Mouse (Mus musculus): ENCODE measurements around the gene Cacnb4. TPM values are rescaled to one million over a fixed set of nuclear protein-coding genes. Genes with fewer than 3 reads are reported as not detected.

Gene Cacnb4
- polyA plus RNA-seq, 1 experiment from 2014 or later: 0.30 TPM

DNA sequence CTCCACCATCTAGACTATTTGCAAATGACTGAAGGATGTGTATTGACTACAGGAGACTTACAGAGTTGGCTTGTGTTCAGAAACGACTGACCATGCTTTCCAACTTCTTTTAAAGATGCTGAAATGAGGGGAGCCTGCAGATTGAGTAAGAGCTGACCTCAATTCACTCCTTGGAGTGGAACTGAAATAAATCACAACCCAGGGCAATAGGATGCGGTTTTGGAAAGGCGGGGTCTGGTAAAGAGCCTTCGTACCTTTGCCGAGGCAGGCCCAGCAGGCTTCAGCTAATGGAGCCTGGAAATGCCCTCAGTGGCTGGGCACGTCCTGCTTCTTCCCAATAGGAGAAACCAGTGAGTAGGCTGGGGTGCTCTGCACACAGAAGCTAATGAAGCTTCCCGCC, 147.4 kb downstream of the Cacnb4 start:
- Histone ChIP-seq H3K4me3 (ENCODE audit: low read depth, low read length) (no peak overlapping the region), H3K27ac (ENCODE audit: low read depth, low read length) (no peak overlapping the region), H3K27me3 (ENCODE audit: control insufficient read depth, insufficient read depth, low read length) (no peaks in the 10 kb centered on the region), H3K9ac (ENCODE audit: low read depth, low read length) (no peak overlapping the region), H3K36me3 (ENCODE audit: control insufficient read depth, insufficient read depth, low read length) (no peaks in the 10 kb centered on the region), H3K9me3 (replicated peaks; ENCODE audit: control insufficient read depth, low read length) (no peaks in the 10 kb centered on the region), H3K4me2 (no peak overlapping the region), H3K4me1 (ENCODE audit: control insufficient read depth, insufficient read depth, low read length) (no peaks in the 10 kb centered on the region)
- no peak for ATAC-seq (replicated peaks; ENCODE audit: insufficient number of reproducible peaks, low FRiP score, low TSS enrichment)
- 83% methylated on average over 7 of the region's 7 CpGs for WGBS (ENCODE audit: insufficient replicate concordance)

DNA sequence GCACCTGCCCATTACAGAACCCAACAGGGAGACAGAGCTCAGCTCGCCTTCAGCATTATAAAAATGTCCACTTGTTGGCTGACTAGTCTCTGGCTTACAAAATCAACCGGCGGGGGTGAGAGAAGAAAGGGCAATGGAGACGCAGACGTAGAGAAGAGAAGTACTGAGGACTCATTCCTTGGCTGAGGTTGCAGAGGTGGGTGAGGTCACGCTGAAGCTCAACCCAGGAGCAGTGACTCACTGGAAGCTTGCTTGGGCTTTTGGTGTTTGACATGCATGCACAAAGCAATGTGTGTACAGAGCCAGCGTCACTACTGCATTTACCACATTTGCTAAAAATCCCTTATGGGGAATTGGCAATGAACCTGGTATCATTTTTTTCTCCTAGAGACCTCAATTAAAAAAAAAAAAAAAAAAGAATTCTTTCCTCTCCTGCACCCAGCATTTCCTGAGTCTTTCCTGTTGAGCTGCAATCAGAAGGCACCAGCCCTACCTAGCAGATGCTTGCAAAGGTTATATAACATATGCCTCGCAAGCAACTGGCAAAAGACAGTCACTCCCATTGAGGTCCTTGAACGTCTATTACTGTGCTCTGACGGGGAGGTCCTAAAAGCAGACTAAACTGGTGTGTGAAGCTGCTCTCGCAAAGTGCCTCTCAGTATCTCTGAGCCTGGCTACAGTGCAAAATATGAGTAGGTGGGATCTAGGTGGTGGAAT, 150.6 kb downstream of the Cacnb4 start:
- no peaks in the 10 kb centered on the region for H3K9me3 ChIP-seq (replicated peaks; ENCODE audit: control insufficient read depth, low read length)
- H3K9ac ChIP-seq (ENCODE audit: low read depth, low read length): no peak overlapping the region
- H3K27me3 ChIP-seq (ENCODE audit: control insufficient read depth, insufficient read depth, low read length): no peaks in the 10 kb centered on the region
- no peak overlapping the region for H3K4me3 ChIP-seq (ENCODE audit: low read depth, low read length)
- H3K27ac ChIP-seq (ENCODE audit: low read depth, low read length): no peak overlapping the region
- H3K36me3 ChIP-seq (ENCODE audit: control insufficient read depth, insufficient read depth, low read length): no peaks in the 10 kb centered on the region
- no peak overlapping the region for H3K4me2 ChIP-seq
- ATAC-seq (replicated peaks; ENCODE audit: insufficient number of reproducible peaks, low FRiP score, low TSS enrichment): no peak
- WGBS (ENCODE audit: insufficient replicate concordance): 70% methylated on average over 11 of the region's 11 CpGs
- H3K4me1 ChIP-seq (ENCODE audit: control insufficient read depth, insufficient read depth, low read length): no peaks in the 10 kb centered on the region

DNA sequence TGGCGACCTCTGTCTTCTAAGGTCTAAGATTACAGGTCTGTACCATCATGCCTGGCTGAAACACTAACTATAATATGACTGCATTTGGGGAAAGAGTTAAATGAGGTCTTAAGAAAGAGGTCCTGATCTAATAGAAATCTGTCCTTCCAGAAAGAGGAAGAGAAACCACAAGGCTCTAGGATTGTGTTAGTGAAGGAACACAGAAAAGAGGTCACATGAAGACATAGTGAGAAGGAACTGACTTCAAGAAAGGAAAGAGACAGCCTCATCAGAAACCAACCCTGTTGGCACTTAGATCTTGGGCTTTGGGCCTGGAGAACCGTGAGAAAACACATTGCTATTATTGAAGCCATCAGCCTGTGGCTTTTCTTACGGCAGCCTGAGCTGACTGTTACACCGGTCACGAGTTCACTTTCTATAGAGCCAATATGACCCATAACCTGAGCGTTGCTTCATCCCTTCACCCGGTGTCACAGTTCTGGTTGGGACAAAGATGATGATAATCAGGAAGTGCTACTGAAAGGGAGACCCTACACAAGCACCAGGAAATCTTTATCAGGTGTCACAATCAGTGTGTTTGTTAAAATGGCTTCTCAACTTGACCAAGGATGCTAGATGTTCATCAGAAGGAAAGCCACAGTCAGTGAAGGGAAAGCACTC, 153.4 kb downstream of the Cacnb4 start:
- H3K4me1 ChIP-seq (ENCODE audit: control insufficient read depth, insufficient read depth, low read length): no peaks in the 10 kb centered on the region
- no peak overlapping the region for H3K9ac ChIP-seq (ENCODE audit: low read depth, low read length)
- H3K27me3 ChIP-seq (ENCODE audit: control insufficient read depth, insufficient read depth, low read length): no peaks in the 10 kb centered on the region
- H3K36me3 ChIP-seq (ENCODE audit: control insufficient read depth, insufficient read depth, low read length): no peaks in the 10 kb centered on the region
- ATAC-seq (replicated peaks; ENCODE audit: insufficient number of reproducible peaks, low FRiP score, low TSS enrichment): no peak
- no peaks in the 10 kb centered on the region for H3K9me3 ChIP-seq (replicated peaks; ENCODE audit: control insufficient read depth, low read length)
- WGBS (ENCODE audit: insufficient replicate concordance): 87% methylated on average over 7 of the region's 7 CpGs
- no peak overlapping the region for H3K4me2 ChIP-seq
- no peak overlapping the region for H3K4me3 ChIP-seq (ENCODE audit: low read depth, low read length)
- no peak overlapping the region for H3K27ac ChIP-seq (ENCODE audit: low read depth, low read length)

DNA sequence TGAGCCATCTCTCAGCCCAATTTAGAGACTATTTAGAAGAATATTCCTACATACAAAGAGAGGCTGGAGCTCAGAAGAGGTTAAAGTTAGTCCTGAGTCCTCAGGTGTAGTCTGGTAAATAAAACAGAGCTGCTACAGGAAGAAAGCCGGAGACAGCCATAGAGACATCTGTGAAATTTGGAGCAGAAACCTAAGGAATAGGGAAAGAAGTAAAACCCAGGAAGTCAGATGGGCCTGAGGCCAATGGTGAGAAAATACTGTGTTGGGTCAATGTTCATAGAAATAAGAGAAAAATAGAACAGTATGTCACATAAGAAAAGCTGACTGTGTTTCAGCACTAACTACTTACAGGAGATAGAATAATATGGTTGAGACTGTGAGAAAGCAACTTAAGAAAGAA, 155.6 kb downstream of the Cacnb4 start:
- ATAC-seq (replicated peaks; ENCODE audit: insufficient number of reproducible peaks, low FRiP score, low TSS enrichment): no peak
- 74% methylated on average over 1 of the region's 1 CpGs for WGBS (ENCODE audit: insufficient replicate concordance)
- no peak overlapping the region for H3K4me2 ChIP-seq
- H3K27ac ChIP-seq (ENCODE audit: low read depth, low read length): no peak overlapping the region
- no peaks in the 10 kb centered on the region for H3K4me1 ChIP-seq (ENCODE audit: control insufficient read depth, insufficient read depth, low read length)
- no peaks in the 10 kb centered on the region for H3K36me3 ChIP-seq (ENCODE audit: control insufficient read depth, insufficient read depth, low read length)
- H3K4me3 ChIP-seq (ENCODE audit: low read depth, low read length): no peak overlapping the region
- H3K9ac ChIP-seq (ENCODE audit: low read depth, low read length): no peak overlapping the region
- H3K9me3 ChIP-seq (replicated peaks; ENCODE audit: control insufficient read depth, low read length): no peaks in the 10 kb centered on the region
- H3K27me3 ChIP-seq (ENCODE audit: control insufficient read depth, insufficient read depth, low read length): no peaks in the 10 kb centered on the region

DNA sequence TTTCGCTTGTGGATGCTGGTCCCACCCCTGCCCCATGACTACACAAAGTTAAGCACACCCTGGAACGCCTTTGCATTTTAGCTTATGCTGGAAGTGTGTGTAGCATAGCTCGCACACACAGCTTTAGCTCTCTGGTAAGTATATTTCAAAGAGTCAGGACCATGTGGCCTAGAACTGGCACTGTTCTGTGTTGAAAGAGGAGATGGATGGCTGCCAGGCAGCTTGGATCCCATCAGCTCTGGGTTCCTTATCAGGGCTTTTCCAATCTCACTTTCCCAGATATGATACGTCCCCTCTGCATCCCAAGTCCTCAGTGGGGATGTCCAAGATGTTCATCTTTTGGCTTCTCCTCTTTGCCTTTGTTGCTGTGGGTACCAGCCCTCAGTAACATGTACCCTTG, 157.9 kb downstream of the Cacnb4 start:
- H3K27ac ChIP-seq (ENCODE audit: low read depth, low read length): no peak overlapping the region
- WGBS (ENCODE audit: insufficient replicate concordance): 74% methylated on average over 4 of the region's 4 CpGs
- no peak overlapping the region for H3K4me2 ChIP-seq
- H3K27me3 ChIP-seq (ENCODE audit: control insufficient read depth, insufficient read depth, low read length): no peaks in the 10 kb centered on the region
- no peak overlapping the region for H3K4me3 ChIP-seq (ENCODE audit: low read depth, low read length)
- H3K9ac ChIP-seq (ENCODE audit: low read depth, low read length): no peak overlapping the region
- no peaks in the 10 kb centered on the region for H3K9me3 ChIP-seq (replicated peaks; ENCODE audit: control insufficient read depth, low read length)
- no peak for ATAC-seq (replicated peaks; ENCODE audit: insufficient number of reproducible peaks, low FRiP score, low TSS enrichment)
- no peaks in the 10 kb centered on the region for H3K36me3 ChIP-seq (ENCODE audit: control insufficient read depth, insufficient read depth, low read length)
- H3K4me1 ChIP-seq (ENCODE audit: control insufficient read depth, insufficient read depth, low read length): no peaks in the 10 kb centered on the region

DNA sequence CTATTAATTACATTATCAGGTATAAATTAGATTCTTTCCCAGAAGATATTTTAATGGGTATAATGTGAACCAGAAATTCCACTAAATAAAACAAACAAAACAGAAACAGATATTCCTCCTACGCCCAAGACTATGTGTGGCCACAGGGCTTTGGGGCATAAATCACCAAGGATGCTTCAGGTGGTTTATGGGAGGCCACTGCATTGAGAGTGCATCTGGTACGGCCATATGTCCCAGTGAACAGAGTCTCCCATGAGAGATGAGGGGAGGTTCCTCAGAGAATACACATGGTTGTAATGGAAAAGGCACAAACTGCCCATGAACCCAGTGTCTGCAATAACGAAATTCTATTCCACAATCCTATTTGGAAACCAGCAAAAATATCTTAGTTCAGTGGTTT, 160.1 kb downstream of the Cacnb4 start:
- WGBS (ENCODE audit: insufficient replicate concordance): 72% methylated on average over 3 of the region's 3 CpGs
- Histone ChIP-seq H3K36me3 (ENCODE audit: control insufficient read depth, insufficient read depth, low read length) (no peaks in the 10 kb centered on the region), H3K27me3 (ENCODE audit: control insufficient read depth, insufficient read depth, low read length) (no peaks in the 10 kb centered on the region), H3K9me3 (replicated peaks; ENCODE audit: control insufficient read depth, low read length) (no peaks in the 10 kb centered on the region), H3K4me1 (ENCODE audit: control insufficient read depth, insufficient read depth, low read length) (no peaks in the 10 kb centered on the region), H3K27ac (ENCODE audit: low read depth, low read length) (no peak overlapping the region), H3K4me2 (no peak overlapping the region), H3K4me3 (ENCODE audit: low read depth, low read length) (no peak overlapping the region), H3K9ac (ENCODE audit: low read depth, low read length) (no peak overlapping the region)
- no peak for ATAC-seq (replicated peaks; ENCODE audit: insufficient number of reproducible peaks, low FRiP score, low TSS enrichment)

DNA sequence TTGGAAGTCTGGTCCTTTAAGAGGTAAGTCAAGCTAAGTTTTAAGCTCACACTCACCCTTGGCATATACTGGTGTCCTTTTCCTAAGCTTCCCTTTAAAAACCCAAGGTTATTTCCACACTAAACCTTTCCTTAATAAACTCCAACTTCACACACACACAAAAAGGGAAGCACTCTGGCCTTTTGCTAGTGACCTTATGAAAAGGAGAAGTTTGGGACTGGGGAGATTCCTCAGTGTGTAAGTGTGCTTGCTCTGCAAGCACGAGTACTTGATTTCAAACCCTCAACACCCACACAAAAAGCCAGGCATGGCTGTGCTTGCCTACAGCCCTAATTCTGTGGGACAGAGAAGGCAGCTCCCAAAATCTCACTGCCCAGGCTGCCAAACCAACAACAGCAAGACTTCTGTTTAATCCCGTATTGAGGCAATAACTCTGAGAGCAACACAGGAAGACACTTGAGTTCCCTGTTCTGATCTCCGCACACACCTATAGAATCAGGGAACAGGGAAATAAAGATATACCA, 163.7 kb downstream of the Cacnb4 start:
- 70% methylated on average over 3 of the region's 3 CpGs for WGBS (ENCODE audit: insufficient replicate concordance)
- Histone ChIP-seq H3K4me2 (no peak overlapping the region), H3K27ac (ENCODE audit: low read depth, low read length) (no peak overlapping the region), H3K36me3 (ENCODE audit: control insufficient read depth, insufficient read depth, low read length) (no peaks in the 10 kb centered on the region), H3K9ac (ENCODE audit: low read depth, low read length) (no peak overlapping the region), H3K9me3 (replicated peaks; ENCODE audit: control insufficient read depth, low read length) (no peaks in the 10 kb centered on the region), H3K27me3 (ENCODE audit: control insufficient read depth, insufficient read depth, low read length) (no peaks in the 10 kb centered on the region), H3K4me1 (ENCODE audit: control insufficient read depth, insufficient read depth, low read length) (no peaks in the 10 kb centered on the region), H3K4me3 (ENCODE audit: low read depth, low read length) (no peak overlapping the region)
- ATAC-seq (replicated peaks; ENCODE audit: insufficient number of reproducible peaks, low FRiP score, low TSS enrichment): no peak

DNA sequence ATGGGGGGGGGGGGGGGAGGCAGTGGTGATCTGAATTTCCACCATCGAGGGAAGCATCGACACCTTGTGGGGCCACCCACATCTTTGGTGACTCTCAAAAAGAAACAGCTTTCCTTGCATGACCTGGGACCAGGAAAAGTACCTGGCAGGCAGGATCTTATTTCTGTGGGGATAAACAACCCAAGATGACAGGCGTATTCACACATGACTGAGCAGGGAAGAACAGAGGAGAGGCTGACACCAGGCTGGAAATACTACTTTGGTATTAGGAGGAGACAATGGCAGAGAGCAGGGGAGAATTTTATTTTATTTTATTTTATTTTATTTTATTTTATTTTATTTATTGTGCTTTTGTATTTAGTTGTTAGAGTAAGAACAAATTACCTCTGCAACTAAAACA, 164.4 kb downstream of the Cacnb4 start:
- H3K9me3 ChIP-seq (replicated peaks; ENCODE audit: control insufficient read depth, low read length): no peaks in the 10 kb centered on the region
- no peak for ATAC-seq (replicated peaks; ENCODE audit: insufficient number of reproducible peaks, low FRiP score, low TSS enrichment)
- H3K4me2 ChIP-seq: no peak overlapping the region
- H3K9ac ChIP-seq (ENCODE audit: low read depth, low read length): no peak overlapping the region
- H3K36me3 ChIP-seq (ENCODE audit: control insufficient read depth, insufficient read depth, low read length): no peaks in the 10 kb centered on the region
- no peaks in the 10 kb centered on the region for H3K27me3 ChIP-seq (ENCODE audit: control insufficient read depth, insufficient read depth, low read length)
- H3K4me1 ChIP-seq (ENCODE audit: control insufficient read depth, insufficient read depth, low read length): no peaks in the 10 kb centered on the region
- H3K27ac ChIP-seq (ENCODE audit: low read depth, low read length): no peak overlapping the region
- 65% methylated on average over 3 of the region's 3 CpGs for WGBS (ENCODE audit: insufficient replicate concordance)
- no peak overlapping the region for H3K4me3 ChIP-seq (ENCODE audit: low read depth, low read length)

DNA sequence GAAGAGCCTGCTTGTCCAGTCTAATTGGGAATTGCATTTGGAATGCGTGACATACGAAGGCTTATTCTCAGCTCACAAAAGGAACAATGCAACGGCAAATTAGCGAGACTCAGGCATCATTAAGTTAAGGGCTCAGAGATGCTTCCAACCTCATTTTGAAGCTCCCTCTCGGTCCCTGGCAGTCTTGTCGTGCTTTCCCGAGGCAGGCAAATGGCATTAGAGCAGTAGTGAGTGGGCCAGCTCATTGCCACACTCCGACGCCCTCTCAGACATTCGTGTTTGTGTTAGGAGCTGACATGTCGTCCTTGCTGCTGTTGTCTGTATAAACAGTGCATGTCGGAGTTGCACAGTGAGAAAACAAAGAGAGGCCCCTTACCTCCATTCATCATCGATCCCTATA, 164.8 kb downstream of the Cacnb4 start:
- Histone ChIP-seq H3K4me1 (ENCODE audit: control insufficient read depth, insufficient read depth, low read length) (no peaks in the 10 kb centered on the region), H3K4me2 (no peak overlapping the region), H3K27ac (ENCODE audit: low read depth, low read length) (no peak overlapping the region), H3K9me3 (replicated peaks; ENCODE audit: control insufficient read depth, low read length) (no peaks in the 10 kb centered on the region), H3K36me3 (ENCODE audit: control insufficient read depth, insufficient read depth, low read length) (no peaks in the 10 kb centered on the region), H3K4me3 (ENCODE audit: low read depth, low read length) (no peak overlapping the region), H3K9ac (ENCODE audit: low read depth, low read length) (no peak overlapping the region), H3K27me3 (ENCODE audit: control insufficient read depth, insufficient read depth, low read length) (no peaks in the 10 kb centered on the region)
- WGBS (ENCODE audit: insufficient replicate concordance): 53% methylated on average over 13 of the region's 13 CpGs
- no peak for ATAC-seq (replicated peaks; ENCODE audit: insufficient number of reproducible peaks, low FRiP score, low TSS enrichment)
